Mouse (Mus musculus) lung, embryonic 15.5 days (tissue): ENCODE data around the gene Deup1. TPM values are rescaled to one million over a fixed set of nuclear protein-coding genes. Genes with fewer than 3 reads are reported as not detected.
"Not testable (repeated sequence)": the region's sequence is repeated elsewhere in the genome, so short reads cannot be mapped to it uniquely, and the experiment has no call there.

ENCODE experiments used
- ATAC-seq: fragments of 200-750 bp; cut with Nextera tagmentation; 2 replicates; pipeline ENCODE4 v1.8.0; 2017; ENCODE audit warnings: moderate number of reproducible peaks, borderline replicate concordance; ENCODE audit not compliant: low FRiP score, low TSS enrichment; ENCODE audit errors: extremely low read depth
- H3K27ac ChIP-seq: fragments of 300-500 bp; sonication (generic); 2 replicates; pipeline ENCODE4 v1.5.1; 2015; ENCODE audit warnings: moderate library complexity, mild to moderate bottlenecking, inconsistent platforms
- H3K27me3 ChIP-seq: fragments of 300-500 bp; sonication (generic); 2 replicates; pipeline ENCODE4 v1.6.1; 2015; ENCODE audit warnings: inconsistent platforms
- H3K36me3 ChIP-seq: fragments of 300-500 bp; sonication (generic); 2 replicates; pipeline ENCODE4 v1.6.1; 2015; ENCODE audit warnings: inconsistent platforms
- H3K4me1 ChIP-seq: fragments of 300-500 bp; sonication (generic); 2 replicates; pipeline ENCODE4 v1.6.1; 2015; ENCODE audit warnings: inconsistent platforms
- H3K4me2 ChIP-seq: fragments of 300-500 bp; sonication (generic); 2 replicates; pipeline ENCODE4 v1.6.1; 2015; ENCODE audit warnings: inconsistent platforms, mild to moderate bottlenecking, moderate library complexity
- H3K4me3 ChIP-seq: fragments of 300-500 bp; sonication (generic); 2 replicates; pipeline ENCODE4 v1.5.1; 2015; ENCODE audit warnings: mild to moderate bottlenecking, inconsistent platforms
- H3K9ac ChIP-seq: fragments of 300-500 bp; sonication (generic); 2 replicates; pipeline ENCODE4 v1.6.1; 2015; ENCODE audit warnings: inconsistent platforms
- H3K9me3 ChIP-seq: fragments of 300-500 bp; sonication (generic); 2 replicates; pipeline ENCODE4 v1.6.1; 2016; ENCODE audit warnings: inconsistent platforms
- WGBS: fragments of 180-500 bp; shearing (Covaris S2); methylation state at CpG from one replicate; pipeline ENCODE4 v1.1.7; 2015; 5-methylcytosine and 5-hydroxymethylcytosine counted together
- polyA plus RNA-seq: library from polyadenylated mRNA; unstranded; fragments of >200 nt; fragmentation: Nextera tagmentation; extraction: Ambion mirVana; gene quantifications from 2 replicates; pipeline ENCODE4 v1.2.1, GENCODE M21; 2015

The Deup1 gene
- polyA plus RNA-seq, 1 experiment from 2014 or later: 9.9 TPM

- Histone ChIP-seq H3K4me1 (no peaks in the 10 kb centered on the region), H3K9ac (no peak overlapping the region)
- 92% methylated on average over 1 of the region's 1 CpGs for WGBS
These were observed 41.8 kb downstream of the Deup1 start for GRCm38 (mm10) chr9:15585956-15586355.

GRCm38 (mm10) chr9:15584209-15584608 lies 43.5 kb downstream of the Deup1 start:
- H3K4me1 ChIP-seq: no peaks in the 10 kb centered on the region
- no peak overlapping the region for H3K4me3 ChIP-seq
- no peak overlapping the region for H3K27ac ChIP-seq
- no peaks in the 10 kb centered on the region for H3K9me3 ChIP-seq
- WGBS: 77% methylated on average over 9 of the region's 9 CpGs
- ATAC-seq: no peak
- H3K4me2 ChIP-seq: no peak overlapping the region
- H3K27me3 ChIP-seq: no peaks in the 10 kb centered on the region
- no peaks in the 10 kb centered on the region for H3K36me3 ChIP-seq
- no peak overlapping the region for H3K9ac ChIP-seq

More at GRCm38 (mm10) chr9:15585956-15586355, 41.8 kb downstream of the Deup1 start:
- ATAC-seq: no peak
- Histone ChIP-seq H3K9me3 (no peaks in the 10 kb centered on the region), H3K27ac (no peak overlapping the region), H3K4me2 (no peak overlapping the region), H3K4me3 (no peak overlapping the region), H3K27me3 (no peaks in the 10 kb centered on the region), H3K36me3 (no peaks in the 10 kb centered on the region)

DNA sequence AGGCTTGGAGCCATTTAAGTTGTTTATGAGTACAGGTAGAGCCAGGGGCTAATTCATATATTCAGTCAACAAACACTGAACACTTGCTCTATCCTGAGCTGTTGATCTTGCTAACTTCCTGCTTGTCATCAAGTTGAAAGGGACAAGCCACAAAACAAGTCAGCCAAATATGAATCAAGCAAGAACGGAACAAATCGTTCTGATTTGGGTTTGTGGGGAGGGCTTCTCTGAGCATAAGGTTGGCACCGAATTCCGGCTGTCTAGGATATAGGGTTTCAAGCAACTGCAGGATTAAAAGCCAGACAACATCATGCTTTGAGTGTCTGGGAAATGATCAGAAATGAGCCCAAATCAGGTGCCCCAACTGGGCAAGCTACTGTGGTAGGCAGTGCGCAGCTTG lies 45.7 kb downstream of the Deup1 start:
- WGBS: 88% methylated on average over 5 of the region's 5 CpGs
- Histone ChIP-seq H3K4me3 (no peak overlapping the region), H3K27ac (no peak overlapping the region), H3K4me1 (no peaks in the 10 kb centered on the region), H3K27me3 (no peaks in the 10 kb centered on the region), H3K4me2 (no peak overlapping the region), H3K9ac (no peak overlapping the region), H3K9me3 (no peaks in the 10 kb centered on the region), H3K36me3 (no peaks in the 10 kb centered on the region)
- no peak for ATAC-seq

- Histone ChIP-seq H3K9ac (no peak overlapping the region), H3K4me1 (no peaks in the 10 kb centered on the region), H3K4me2 (no peak overlapping the region), H3K36me3 (no peaks in the 10 kb centered on the region), H3K4me3 (no peak overlapping the region), H3K27ac (no peak overlapping the region), H3K9me3 (no peaks in the 10 kb centered on the region), H3K27me3 (no peaks in the 10 kb centered on the region)
- ATAC-seq: no peak
- 51% methylated on average over 6 of the region's 6 CpGs for WGBS
These were observed 47.6 kb downstream of the Deup1 start for GRCm38 (mm10) chr9:15580176-15580575.

DNA sequence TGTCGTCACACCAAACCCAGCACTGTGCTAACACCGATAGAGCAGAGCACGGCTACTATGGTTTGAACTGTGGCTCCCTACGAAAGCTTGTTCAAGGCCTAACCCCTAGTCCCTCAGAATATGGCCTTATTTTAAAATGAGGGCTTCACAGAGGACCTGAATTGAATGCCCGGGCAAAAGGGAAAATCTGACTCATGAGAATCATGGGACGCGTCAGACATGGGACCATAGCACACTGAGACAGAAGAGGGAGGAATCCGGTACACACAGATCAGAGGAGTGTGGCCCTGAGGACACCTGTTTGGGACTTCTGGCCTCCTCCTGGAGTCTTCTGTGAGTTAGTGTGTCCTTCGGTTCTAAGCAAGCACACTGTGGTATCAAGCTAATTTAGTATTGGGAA lies 48.8 kb downstream of the Deup1 start:
- Histone ChIP-seq H3K9me3 (no peaks in the 10 kb centered on the region), H3K4me1 (no peaks in the 10 kb centered on the region), H3K27ac (no peak overlapping the region), H3K9ac (no peak overlapping the region), H3K4me3 (no peak overlapping the region), H3K4me2 (no peak overlapping the region), H3K27me3 (no peaks in the 10 kb centered on the region), H3K36me3 (no peaks in the 10 kb centered on the region)
- 84% methylated on average over 9 of the region's 9 CpGs for WGBS
- ATAC-seq: no peak

GRCm38 (mm10) chr9:15578427-15578826 lies 49.3 kb downstream of the Deup1 start:
- H3K4me2 ChIP-seq: no peak overlapping the region
- H3K4me3 ChIP-seq: no peak overlapping the region
- WGBS: 55% methylated on average over 1 of the region's 1 CpGs
- H3K9ac ChIP-seq: no peak overlapping the region
- H3K4me1 ChIP-seq: no peaks in the 10 kb centered on the region
- no peak overlapping the region for H3K27ac ChIP-seq
- H3K9me3 ChIP-seq: no peaks in the 10 kb centered on the region
- no peaks in the 10 kb centered on the region for H3K36me3 ChIP-seq
- no peak for ATAC-seq
- H3K27me3 ChIP-seq: no peaks in the 10 kb centered on the region

GRCm38 (mm10) chr9:15574750-15575454 lies 52.8 kb downstream of the Deup1 start:
- 77% methylated on average over 13 of the region's 13 CpGs for WGBS
- no peaks in the 10 kb centered on the region for H3K9me3 ChIP-seq
- no peaks in the 10 kb centered on the region for H3K4me1 ChIP-seq
- H3K9ac ChIP-seq: no peak overlapping the region
- H3K4me2 ChIP-seq: no peak overlapping the region
- H3K4me3 ChIP-seq: no peak overlapping the region
- H3K27me3 ChIP-seq: no peaks in the 10 kb centered on the region
- H3K27ac ChIP-seq: no peak overlapping the region
- no peak for ATAC-seq
- H3K36me3 ChIP-seq: no peaks in the 10 kb centered on the region

GRCm38 (mm10) chr9:15562353-15562752 lies 65.4 kb downstream of the Deup1 start:
- WGBS: 59% methylated on average over 7 of the region's 7 CpGs
- no peaks in the 10 kb centered on the region for H3K9me3 ChIP-seq
- no peak overlapping the region for H3K27ac ChIP-seq

GRCm38 (mm10) chr9:15560451-15560850 lies 67.3 kb downstream of the Deup1 start:
- Histone ChIP-seq H3K9me3 (no peaks in the 10 kb centered on the region), H3K27ac (no peak overlapping the region), H3K4me2 (no peak overlapping the region), H3K27me3 (no peaks in the 10 kb centered on the region), H3K36me3 (no peaks in the 10 kb centered on the region), H3K9ac (no peak overlapping the region), H3K4me3 (no peak overlapping the region), H3K4me1 (no peaks in the 10 kb centered on the region)
- no peak for ATAC-seq
- WGBS: 63% methylated on average over 3 of the region's 3 CpGs

More at GRCm38 (mm10) chr9:15562353-15562752, 65.4 kb downstream of the Deup1 start:
- H3K4me3 ChIP-seq: no peak overlapping the region
- no peak overlapping the region for H3K4me2 ChIP-seq
- ATAC-seq: no peak
- no peaks in the 10 kb centered on the region for H3K4me1 ChIP-seq
- no peak overlapping the region for H3K9ac ChIP-seq
- no peaks in the 10 kb centered on the region for H3K27me3 ChIP-seq
- no peaks in the 10 kb centered on the region for H3K36me3 ChIP-seq

- 79% methylated on average over 8 of the region's 8 CpGs for WGBS
- H3K9ac ChIP-seq: no peak overlapping the region
- no peak overlapping the region for H3K4me2 ChIP-seq
- H3K4me3 ChIP-seq: no peak overlapping the region
- H3K4me1 ChIP-seq: no peaks in the 10 kb centered on the region
- H3K36me3 ChIP-seq: no peaks in the 10 kb centered on the region
- H3K27ac ChIP-seq: no peak overlapping the region
- no peak for ATAC-seq
- no peaks in the 10 kb centered on the region for H3K9me3 ChIP-seq
- H3K27me3 ChIP-seq: no peaks in the 10 kb centered on the region
These were observed 74.4 kb downstream of the Deup1 start for GRCm38 (mm10) chr9:15553322-15553721.

DNA sequence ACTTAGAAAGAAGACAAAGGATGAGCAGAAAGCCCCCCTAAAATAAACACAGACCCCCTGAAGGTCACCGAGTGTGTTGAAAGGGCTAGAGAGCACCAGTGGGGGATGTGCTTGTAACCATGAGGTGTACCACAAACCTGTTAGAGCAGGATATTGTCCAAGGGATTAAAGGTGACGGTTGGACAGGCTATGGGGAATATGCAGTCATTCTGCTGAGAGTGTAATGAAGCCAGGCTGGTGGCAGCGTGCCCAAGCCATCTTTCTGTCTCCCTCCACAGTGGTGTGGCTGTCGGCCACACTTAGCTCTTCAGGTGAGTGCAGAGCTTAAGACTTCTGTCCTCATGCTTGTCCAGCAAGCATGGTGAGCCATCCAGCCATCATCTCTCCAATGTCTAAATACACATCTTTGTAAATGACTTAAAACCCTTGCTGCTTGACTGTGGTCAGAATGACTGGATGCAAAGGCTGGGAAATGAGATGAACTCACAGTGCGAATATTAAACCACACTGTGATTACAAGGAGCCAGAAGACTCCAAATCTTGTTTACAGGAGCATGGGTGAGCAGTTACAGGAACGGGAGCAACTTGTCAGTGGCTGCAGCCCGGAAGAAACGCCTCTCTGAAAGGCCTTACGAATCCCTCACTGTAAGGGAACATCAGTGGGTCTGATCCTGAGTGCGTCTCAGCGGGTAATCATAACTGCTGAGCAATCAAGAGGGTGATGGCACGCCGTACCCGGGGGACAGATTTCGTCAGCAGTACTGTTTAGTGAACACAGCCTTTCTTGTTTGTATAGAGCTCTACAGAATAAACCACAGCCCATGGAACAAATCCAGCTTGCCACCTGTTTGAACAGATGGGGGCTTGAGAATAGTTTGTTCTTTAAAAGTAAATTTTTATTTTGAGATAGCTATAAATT lies 75.5 kb downstream of the Deup1 start:
- Histone ChIP-seq H3K9ac (no peak overlapping the region), H3K4me3 (no peak overlapping the region), H3K27me3 (no peaks in the 10 kb centered on the region), H3K4me1 (no peaks in the 10 kb centered on the region), H3K9me3 (no peaks in the 10 kb centered on the region), H3K27ac (no peak overlapping the region), H3K36me3 (no peaks in the 10 kb centered on the region), H3K4me2 (no peak overlapping the region)
- WGBS: 53% methylated on average over 15 of the region's 15 CpGs
- ATAC-seq: no peak

GRCm38 (mm10) chr9:15551073-15551472 lies 76.7 kb downstream of the Deup1 start:
- not testable (repeated sequence) for ATAC-seq
- 84% methylated on average over 6 of the region's 6 CpGs for WGBS

More at GRCm38 (mm10) chr9:15551073-15551472, 76.7 kb downstream of the Deup1 start:
- not testable (repeated sequence) for H3K4me3 ChIP-seq, H3K4me2 ChIP-seq, H3K36me3 ChIP-seq, H3K9me3 ChIP-seq, H3K27me3 ChIP-seq, H3K9ac ChIP-seq, H3K4me1 ChIP-seq, H3K27ac ChIP-seq
